Mouse (Mus musculus) embryonic fibroblast, embryonic 13.5 days (primary cell): ENCODE data around the gene Itpripl2.

ENCODE experiments used
- CTCF ChIP-seq: IDR thresholded peaks from 2 replicates; pipeline ENCODE4 v1.5.1; 2011; ENCODE audit warnings: mild to moderate bottlenecking, control low read depth, low read length, moderate library complexity, borderline replicate concordance; ENCODE audit not compliant: insufficient read depth
- POLR2A ChIP-seq: IDR thresholded peaks from 2 replicates; pipeline ENCODE4 v1.6.1; 2011; ENCODE audit warnings: low read depth, mild to moderate bottlenecking, control low read depth, low read length, moderate library complexity

DNA sequence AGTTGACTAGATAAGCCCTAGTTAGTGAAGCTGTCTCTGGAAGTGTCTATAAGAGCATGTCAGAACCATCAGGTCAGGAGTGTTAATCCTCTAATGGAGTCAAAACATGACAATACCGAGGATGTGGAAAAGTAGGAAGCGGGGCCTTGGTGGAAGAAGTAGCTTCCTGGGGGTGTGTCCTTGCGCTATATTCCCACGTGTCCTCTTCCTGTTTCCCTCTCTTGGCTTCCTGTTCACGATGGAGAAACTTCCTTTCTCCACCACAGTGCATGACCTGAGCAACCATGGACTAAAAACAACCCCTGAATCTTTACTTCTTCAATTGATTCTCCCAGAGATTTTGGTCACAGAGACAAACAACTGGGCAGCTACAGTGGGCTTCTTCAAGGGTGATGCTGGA, 30.3 kb upstream of the Itpripl2 start:
- TF ChIP-seq CTCF (no peak), POLR2A (no peak)
